Mouse (Mus musculus) B cell, adult 67 days (primary cell): ENCODE measurements around the gene Stk33. TPM values are rescaled to one million over a fixed set of nuclear protein-coding genes. Genes with fewer than 3 reads are reported as not detected.

ENCODE experiments used
- total RNA-seq, 2 experiments: library from RNA; stranded (reverse); gene quantifications; 4 replicates each; pipeline ENCODE4 v1.2.4; 2023

The Stk33 gene
- total RNA-seq, result not detected

GRCm38 (mm10) chr7:109438781-109439591, at the start of gene Stk33:
Stk33 (minus strand) TSS chr7:109439081.

Other genes with a start within 250 kb of the Stk33 start
- under 1 TPM; 0.36 to 0.46 TPM for gene Trim66, start 69.1 kb upstream of the Stk33 start, total RNA-seq
- 100 to 1,000 TPM; 513 to 551 TPM for gene Rpl27a, start 80.1 kb upstream of the Stk33 start, total RNA-seq